Mouse (Mus musculus) heart, embryonic 12.5 days (tissue): ENCODE measurements around the gene Foxp1. TPM values are rescaled to one million over a fixed set of nuclear protein-coding genes. Genes with fewer than 3 reads are reported as not detected.

Experiments
- ATAC-seq: fragments of 200-750 bp; cut with Nextera tagmentation; 2 replicates; pipeline ENCODE4 v1.8.0; 2017; ENCODE audit warnings: moderate TSS enrichment, moderate library complexity; ENCODE audit not compliant: insufficient number of reproducible peaks, low FRiP score
- H3K27ac ChIP-seq: fragments of 300-500 bp; sonication (generic); 2 replicates; pipeline ENCODE4 v1.5.1; 2016; ENCODE audit warnings: mild to moderate bottlenecking, moderate library complexity; ENCODE audit not compliant: poor library complexity, severe bottlenecking
- H3K27me3 ChIP-seq: fragments of 300-500 bp; sonication (generic); replicated peaks from 2 replicates; pipeline ENCODE4 v1.6.1; 2016; ENCODE audit warnings: mild to moderate bottlenecking, moderate library complexity
- H3K36me3 ChIP-seq: fragments of 300-500 bp; sonication (generic); 2 replicates; pipeline ENCODE4 v1.6.1; 2016; ENCODE audit warnings: mild to moderate bottlenecking, moderate library complexity
- H3K4me1 ChIP-seq: fragments of 300-500 bp; sonication (generic); replicated peaks from 2 replicates; pipeline ENCODE4 v1.6.1; 2016; ENCODE audit warnings: mild to moderate bottlenecking
- H3K4me2 ChIP-seq: fragments of 300-500 bp; sonication (generic); 2 replicates; pipeline ENCODE4 v1.6.1; 2016; ENCODE audit warnings: mild to moderate bottlenecking, moderate library complexity
- H3K4me3 ChIP-seq: fragments of 300-500 bp; sonication (generic); 2 replicates; pipeline ENCODE4 v1.5.1; 2016; ENCODE audit warnings: mild to moderate bottlenecking
- H3K9ac ChIP-seq: fragments of 300-500 bp; sonication (generic); 2 replicates; pipeline ENCODE4 v1.6.1; 2016; ENCODE audit warnings: mild to moderate bottlenecking, moderate library complexity
- H3K9me3 ChIP-seq: fragments of 300-500 bp; sonication (generic); replicated peaks from 2 replicates; pipeline ENCODE4 v1.6.1; 2016; ENCODE audit warnings: mild to moderate bottlenecking, moderate library complexity
- WGBS: fragments of 180-500 bp; shearing (Covaris S2); methylation state at CpG from one replicate; pipeline ENCODE4 v1.1.7; 2016; 5-methylcytosine and 5-hydroxymethylcytosine counted together
- polyA plus RNA-seq: library from polyadenylated mRNA; unstranded; fragments of >200 nt; fragmentation: Nextera tagmentation; extraction: Ambion mirVana; gene quantifications from 2 replicates; pipeline ENCODE4 v1.2.1, GENCODE M21; 2016

Gene Foxp1
- polyA plus RNA-seq, 1 experiment from 2014 or later, result 91.1 TPM

- no peak overlapping the region for H3K9ac ChIP-seq
- no peaks in the 10 kb centered on the region for H3K27me3 ChIP-seq
- H3K36me3 ChIP-seq, result peaks cover 87% of the 10 kb centered on the region
- no peak overlapping the region for H3K27ac ChIP-seq
- H3K4me2 ChIP-seq, result no peak overlapping the region
- WGBS, result 82% methylated on average over 3 of the region's 3 CpGs
- no peaks in the 10 kb centered on the region for H3K4me1 ChIP-seq
- no peak for ATAC-seq
- no peaks in the 10 kb centered on the region for H3K9me3 ChIP-seq
- no peak overlapping the region for H3K4me3 ChIP-seq
Measured at GRCm38 (mm10) chr6:98936377-98936776, 586.1 kb downstream of the Foxp1 start.

GRCm38 (mm10) chr6:98935169-98935568, 587.4 kb downstream of the Foxp1 start:
- ATAC-seq, result no peak
- H3K27me3 ChIP-seq, result no peaks in the 10 kb centered on the region
- H3K4me2 ChIP-seq, result no peak overlapping the region
- no peaks in the 10 kb centered on the region for H3K9me3 ChIP-seq
- no peak overlapping the region for H3K27ac ChIP-seq
- H3K9ac ChIP-seq, result no peak overlapping the region
- no peak overlapping the region for H3K4me3 ChIP-seq
- WGBS, result 89% methylated on average over 8 of the region's 8 CpGs
- H3K36me3 ChIP-seq, result peaks cover 88% of the 10 kb centered on the region
- H3K4me1 ChIP-seq, result no peaks in the 10 kb centered on the region

DNA sequence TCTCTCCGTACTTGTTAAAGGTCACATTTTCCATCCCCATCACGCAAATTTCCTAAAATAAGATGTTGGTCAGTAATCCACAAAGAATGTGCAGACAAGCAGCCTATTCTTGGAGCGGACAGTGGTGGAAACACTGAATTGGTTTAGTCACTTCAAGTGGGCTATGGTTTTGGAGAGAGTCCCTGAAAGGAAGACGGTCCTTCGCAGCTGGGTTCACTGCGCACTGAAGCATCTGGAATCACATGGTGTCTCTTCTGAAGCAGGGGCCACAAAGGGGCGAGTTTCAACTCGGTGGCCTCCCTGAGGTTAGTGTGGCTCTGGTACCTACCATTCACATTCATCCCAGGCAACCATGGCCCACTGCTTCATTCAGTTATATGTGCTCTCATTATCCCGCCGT, 588.1 kb downstream of the Foxp1 start:
- H3K36me3 ChIP-seq, result peaks cover 89% of the 10 kb centered on the region
- no peaks in the 10 kb centered on the region for H3K9me3 ChIP-seq
- H3K9ac ChIP-seq, result no peak overlapping the region
- no peak overlapping the region for H3K4me3 ChIP-seq
- H3K27ac ChIP-seq, result no peak overlapping the region
- ATAC-seq, result no peak
- WGBS, result 78% methylated on average over 10 of the region's 10 CpGs
- no peaks in the 10 kb centered on the region for H3K27me3 ChIP-seq
- no peaks in the 10 kb centered on the region for H3K4me1 ChIP-seq
- H3K4me2 ChIP-seq, result no peak overlapping the region

DNA sequence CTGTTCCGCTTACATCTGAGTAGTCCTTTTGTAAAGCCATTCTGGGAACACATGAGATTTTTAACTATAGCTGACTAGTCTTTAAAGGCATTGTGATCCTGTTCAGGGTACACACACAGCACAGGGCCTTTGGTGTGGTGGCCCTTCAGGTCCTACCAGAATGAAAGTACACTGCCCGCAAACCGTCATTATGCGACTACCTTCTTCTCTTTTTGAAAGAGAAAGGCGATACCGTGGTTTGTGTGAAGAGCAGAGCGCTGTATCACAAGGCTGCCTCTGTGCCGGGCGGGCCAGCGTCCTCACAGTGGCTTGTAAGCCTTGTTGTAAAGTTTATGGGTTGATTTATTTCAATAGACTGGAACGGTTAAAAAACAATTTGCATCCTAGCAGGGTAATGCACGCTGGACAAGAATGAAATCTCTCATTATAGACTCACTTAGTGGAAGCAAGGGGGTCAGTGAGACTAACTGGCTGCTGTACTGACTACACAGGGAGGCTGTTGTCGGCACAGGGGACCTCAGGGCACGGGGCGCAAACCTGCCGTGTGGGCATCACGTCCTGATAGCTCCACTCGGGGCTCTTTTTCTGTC, 589.3 kb downstream of the Foxp1 start:
- no peaks in the 10 kb centered on the region for H3K4me1 ChIP-seq
- 89% methylated on average over 18 of the region's 18 CpGs for WGBS
- no peak for ATAC-seq
- H3K27me3 ChIP-seq, result no peaks in the 10 kb centered on the region
- H3K36me3 ChIP-seq, result peaks cover 87% of the 10 kb centered on the region
- no peaks in the 10 kb centered on the region for H3K9me3 ChIP-seq
- H3K4me3 ChIP-seq, result no peak overlapping the region
- no peak overlapping the region for H3K27ac ChIP-seq
- no peak overlapping the region for H3K9ac ChIP-seq
- no peak overlapping the region for H3K4me2 ChIP-seq

DNA sequence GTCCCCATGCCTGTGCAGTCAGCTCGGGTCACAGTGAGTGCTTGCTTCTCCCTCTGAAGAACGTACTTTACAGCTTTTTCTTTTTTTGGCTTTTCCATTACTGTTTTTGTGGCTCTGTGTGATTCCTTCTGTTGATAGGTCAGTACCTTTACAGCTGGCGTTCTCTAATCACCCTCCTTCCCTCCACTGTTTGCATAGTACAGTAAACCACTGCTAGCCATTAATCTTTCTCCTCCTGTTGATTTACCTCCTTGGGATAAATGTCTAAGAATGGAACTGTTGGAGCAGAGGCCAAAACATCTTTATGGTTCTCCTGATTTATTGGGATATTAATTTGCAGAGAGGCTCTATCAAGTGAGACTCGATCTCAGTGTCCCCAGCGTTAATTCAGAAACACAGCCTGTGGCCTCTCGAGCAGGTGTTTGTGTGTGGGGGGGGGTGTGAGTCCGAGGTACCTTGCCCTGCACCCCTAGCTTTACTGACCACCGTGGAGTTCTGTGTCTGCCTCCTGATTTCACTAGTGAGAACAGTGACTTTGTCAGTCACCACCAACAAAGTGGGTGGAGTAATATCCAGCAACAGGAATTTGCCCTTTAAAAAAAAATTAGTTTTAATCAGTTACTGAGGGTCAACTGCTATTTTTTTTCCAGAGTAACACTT, 590.5 kb downstream of the Foxp1 start:
- Histone ChIP-seq H3K27ac (no peak overlapping the region), H3K36me3 (peaks cover 79% of the 10 kb centered on the region), H3K9ac (no peak overlapping the region), H3K27me3 (no peaks in the 10 kb centered on the region), H3K4me1 (no peaks in the 10 kb centered on the region), H3K4me2 (no peak overlapping the region), H3K9me3 (no peaks in the 10 kb centered on the region), H3K4me3 (no peak overlapping the region)
- no peak for ATAC-seq
- WGBS, result 84% methylated on average over 8 of the region's 8 CpGs

DNA sequence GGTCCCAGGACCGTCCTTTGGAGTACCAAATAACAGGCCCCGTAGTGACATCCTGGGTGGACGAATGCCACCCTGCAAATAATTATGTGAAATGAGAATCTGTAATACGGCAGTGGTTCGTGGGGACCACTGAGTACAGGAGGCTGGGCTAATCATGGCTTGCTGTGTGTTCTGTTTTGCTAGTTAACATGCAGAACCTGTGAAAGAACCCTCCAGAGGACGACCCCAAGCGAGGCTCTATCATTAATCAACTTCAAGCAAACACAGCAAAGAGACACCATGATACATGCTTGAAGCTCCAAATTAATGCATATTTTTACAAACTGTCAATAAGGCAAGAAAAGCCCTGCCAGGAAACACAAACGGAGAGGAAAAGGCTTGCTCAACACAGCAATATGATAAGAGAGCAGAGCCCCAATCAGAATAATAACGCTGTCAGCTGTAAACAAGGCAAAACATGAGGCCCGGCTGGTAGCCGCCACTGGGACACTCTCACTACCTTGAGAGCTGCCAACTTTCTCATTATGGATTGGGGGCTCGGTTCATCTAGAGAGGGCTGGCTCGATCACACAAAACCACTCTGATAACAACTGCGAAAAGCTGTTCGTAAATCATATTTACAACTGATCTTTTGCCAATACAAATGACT, 591.7 kb downstream of the Foxp1 start:
- WGBS, result 83% methylated on average over 15 of the region's 15 CpGs
- Histone ChIP-seq H3K4me1 (no peaks in the 10 kb centered on the region), H3K9me3 (no peaks in the 10 kb centered on the region), H3K27ac (no peak overlapping the region), H3K27me3 (no peaks in the 10 kb centered on the region), H3K4me3 (no peak overlapping the region), H3K9ac (no peak overlapping the region), H3K4me2 (no peak overlapping the region), H3K36me3 (peaks cover 69% of the 10 kb centered on the region)
- no peak for ATAC-seq

- H3K9ac ChIP-seq, result no peak overlapping the region
- H3K27ac ChIP-seq, result no peak overlapping the region
- H3K36me3 ChIP-seq, result peaks cover 62% of the 10 kb centered on the region
- no peak for ATAC-seq
- no peak overlapping the region for H3K4me3 ChIP-seq
- H3K4me2 ChIP-seq, result no peak overlapping the region
- 84% methylated on average over 8 of the region's 8 CpGs for WGBS
- H3K9me3 ChIP-seq, result no peaks in the 10 kb centered on the region
- no peaks in the 10 kb centered on the region for H3K4me1 ChIP-seq
- H3K27me3 ChIP-seq, result no peaks in the 10 kb centered on the region
Measured at GRCm38 (mm10) chr6:98928365-98928764, 594.2 kb downstream of the Foxp1 start.

DNA sequence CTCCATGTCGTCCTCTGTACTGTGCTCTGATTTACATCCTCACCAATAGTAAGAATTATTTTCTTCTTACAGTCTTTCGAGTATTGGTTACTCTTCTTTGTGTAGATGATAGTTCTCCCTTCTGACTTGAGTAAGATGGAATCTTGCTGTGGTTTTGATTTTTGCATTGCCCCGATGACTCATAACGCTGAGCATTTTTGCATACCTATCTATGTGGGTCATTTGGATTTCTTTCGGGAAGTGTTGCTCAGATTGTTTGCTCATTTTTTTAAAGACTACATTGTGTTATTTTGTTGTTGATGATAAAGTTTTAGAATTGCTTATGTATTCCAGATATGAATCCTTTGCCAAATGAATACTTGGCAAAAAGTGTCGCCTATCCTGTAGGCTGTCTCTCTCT, 621.3 kb downstream of the Foxp1 start:
- Histone ChIP-seq H3K36me3 (no peaks in the 10 kb centered on the region), H3K9me3 (no peaks in the 10 kb centered on the region), H3K9ac (no peak overlapping the region), H3K4me3 (no peak overlapping the region), H3K27me3 (no peaks in the 10 kb centered on the region), H3K4me2 (no peak overlapping the region), H3K4me1 (no peaks in the 10 kb centered on the region), H3K27ac (no peak overlapping the region)
- no peak for ATAC-seq
- WGBS, result 80% methylated on average over 6 of the region's 6 CpGs

DNA sequence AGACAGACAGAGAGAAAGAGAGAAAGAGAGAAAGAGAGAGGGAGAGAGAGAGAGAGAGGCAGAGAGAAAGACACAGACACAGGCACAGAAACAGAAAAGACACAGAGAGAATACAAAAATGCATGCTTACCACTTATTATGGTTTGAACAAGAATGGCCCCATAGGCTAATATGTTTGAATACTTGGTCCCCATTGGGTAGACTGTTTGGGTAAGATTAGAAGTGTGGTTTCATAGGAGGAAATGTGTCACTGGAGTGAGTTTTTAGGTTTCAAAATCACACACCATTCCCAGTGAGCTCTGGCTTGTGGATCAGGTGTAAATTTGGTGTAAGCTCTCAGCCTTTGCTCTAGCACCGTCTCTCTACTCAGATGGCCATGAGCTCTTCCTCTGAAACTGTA, 644.3 kb downstream of the Foxp1 start:
- H3K9me3 ChIP-seq, result no peaks in the 10 kb centered on the region
- no peak overlapping the region for H3K9ac ChIP-seq
- H3K4me3 ChIP-seq, result no peak overlapping the region
- H3K36me3 ChIP-seq, result no peaks in the 10 kb centered on the region
- ATAC-seq, result no peak
- no peak overlapping the region for H3K27ac ChIP-seq
- no peaks in the 10 kb centered on the region for H3K27me3 ChIP-seq
- no peak overlapping the region for H3K4me2 ChIP-seq
- no peaks in the 10 kb centered on the region for H3K4me1 ChIP-seq
- 40% methylated on average over 1 of the region's 1 CpGs for WGBS

DNA sequence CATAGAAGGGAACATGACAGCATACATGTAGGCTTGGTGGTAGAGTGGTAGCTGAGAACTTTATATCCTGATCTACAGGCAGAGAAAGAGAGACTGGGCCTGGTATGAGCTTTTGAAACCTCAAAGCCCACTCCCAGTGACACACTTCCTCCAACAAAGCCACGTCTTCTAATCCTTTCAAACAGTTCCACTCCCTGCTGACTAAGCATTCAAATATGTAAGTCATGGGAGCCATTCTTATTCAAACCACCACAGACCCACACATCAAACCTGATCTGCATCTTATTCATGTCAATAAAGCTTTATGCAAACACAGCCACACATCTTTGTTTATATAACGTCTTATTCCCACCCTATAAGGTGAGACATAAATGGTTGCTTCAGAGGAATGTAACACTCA, 646.1 kb downstream of the Foxp1 start:
- H3K27ac ChIP-seq, result no peak overlapping the region
- no peaks in the 10 kb centered on the region for H3K27me3 ChIP-seq
- no peak overlapping the region for H3K9ac ChIP-seq
- 73% methylated on average over 2 of the region's 2 CpGs for WGBS
- H3K4me2 ChIP-seq, result no peak overlapping the region
- H3K4me1 ChIP-seq, result 0 out of 2 replicates have a peak, but pooled peaks cover 3% of the 10 kb centered on the region
- no peak for ATAC-seq
- no peak overlapping the region for H3K4me3 ChIP-seq
- H3K9me3 ChIP-seq, result no peaks in the 10 kb centered on the region
- no peaks in the 10 kb centered on the region for H3K36me3 ChIP-seq
